Mouse (Mus musculus): ENCODE data around the gene Tenm4. TPM values are rescaled to one million over a fixed set of nuclear protein-coding genes. Genes with fewer than 3 reads are reported as not detected.
"Not testable (repeated sequence)": the region's sequence is repeated elsewhere in the genome, so short reads cannot be mapped to it uniquely, and the experiment has no call there.

Gene Tenm4
- polyA plus RNA-seq, 1 experiment, result 31.4 TPM

DNA sequence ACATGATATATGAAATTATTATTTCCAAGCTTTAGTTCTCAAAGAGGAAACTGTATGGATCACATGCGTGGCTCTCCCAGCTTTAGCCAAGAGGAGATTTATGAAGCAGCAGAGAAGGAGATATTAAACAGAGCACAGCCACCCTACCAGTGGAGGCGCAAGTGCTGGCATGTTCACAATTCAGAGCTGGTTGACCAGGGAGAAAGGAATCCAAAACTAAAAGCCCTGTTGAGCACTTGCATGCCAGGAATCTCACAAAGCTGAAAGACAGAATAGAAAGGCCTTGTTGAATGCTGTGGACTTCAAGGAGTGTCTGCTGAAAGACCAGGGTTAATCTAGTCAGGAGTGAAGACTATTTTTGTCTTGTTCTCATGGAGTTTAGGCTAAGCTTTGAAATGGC, 446.3 kb downstream of the Tenm4 start:
- no peak for DNase-seq (ENCODE audit: extremely low spot score in 1 of 2, low spot score in 1 of 2)

DNA sequence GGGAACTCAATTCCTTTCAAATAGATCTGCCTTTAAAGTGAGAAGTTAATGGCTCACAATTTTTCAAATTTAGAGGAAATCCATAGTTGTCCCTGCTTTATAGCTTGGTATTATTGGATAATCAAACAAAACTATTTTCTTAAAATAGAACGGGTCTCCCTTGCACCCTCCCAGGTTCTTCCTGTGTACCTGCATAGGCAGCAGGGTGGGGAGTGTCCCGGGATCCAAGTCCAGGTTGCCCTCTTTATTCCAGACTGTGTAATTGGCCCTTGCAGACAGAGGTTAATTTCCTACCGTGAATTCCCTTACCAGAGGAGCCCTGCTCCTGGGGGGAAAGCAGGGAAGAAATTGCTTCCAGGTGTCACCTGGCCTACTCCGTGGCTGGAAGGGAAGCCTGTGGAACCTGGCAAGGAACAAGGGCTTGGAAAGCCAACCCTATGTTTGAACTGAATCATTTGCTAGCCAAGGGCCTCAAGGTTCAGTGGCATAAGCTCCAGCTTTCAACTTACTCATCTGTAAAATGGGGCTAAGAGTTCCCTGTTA, 449.0 kb downstream of the Tenm4 start:
- DNase-seq (ENCODE audit: extremely low spot score in 1 of 2, low spot score in 1 of 2), result no peak

DNA sequence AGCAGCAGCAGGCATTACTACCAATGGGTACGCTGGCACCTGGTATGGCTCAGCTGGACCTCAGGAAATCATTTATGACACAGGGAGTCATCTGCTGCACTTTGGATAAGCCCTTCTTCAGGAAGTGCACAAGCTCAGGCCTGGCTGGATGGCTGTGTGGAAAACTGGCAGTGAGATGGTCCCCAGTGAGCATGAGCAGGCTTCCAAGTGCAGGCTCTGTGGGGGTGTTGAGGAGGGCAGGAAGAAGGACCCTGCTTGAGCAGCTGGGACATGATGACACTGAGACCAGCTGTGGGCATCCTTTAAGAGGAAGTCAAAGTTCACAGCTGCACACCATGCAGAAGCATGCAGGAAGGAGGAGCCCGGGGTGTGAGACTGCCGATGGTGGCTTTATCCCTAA, 455.3 kb downstream of the Tenm4 start:
- DNase-seq (ENCODE audit: extremely low spot score in 1 of 2, low spot score in 1 of 2), result no peak

DNA sequence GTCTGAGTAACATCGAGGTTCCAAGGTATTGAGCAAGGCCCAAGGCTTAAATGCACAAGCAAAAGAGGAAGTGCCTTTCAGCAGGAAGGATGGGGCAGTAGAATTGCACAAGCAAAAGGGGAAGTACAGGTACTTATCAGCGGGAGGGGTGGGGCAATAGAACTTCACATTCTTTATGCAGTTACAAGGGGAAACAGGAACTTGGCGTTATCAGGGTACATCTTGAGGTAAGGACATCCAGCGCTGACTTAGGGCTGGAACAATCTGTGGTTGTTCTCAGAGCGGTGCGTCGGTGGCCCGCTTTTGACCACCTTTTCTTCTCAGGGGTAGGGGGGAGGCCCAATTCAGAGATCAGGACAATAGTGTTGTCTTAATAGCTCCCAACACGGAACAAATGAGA, 459.5 kb downstream of the Tenm4 start:
- DNase-seq (ENCODE audit: extremely low spot score in 1 of 2, low spot score in 1 of 2), result not testable (repeated sequence)

DNA sequence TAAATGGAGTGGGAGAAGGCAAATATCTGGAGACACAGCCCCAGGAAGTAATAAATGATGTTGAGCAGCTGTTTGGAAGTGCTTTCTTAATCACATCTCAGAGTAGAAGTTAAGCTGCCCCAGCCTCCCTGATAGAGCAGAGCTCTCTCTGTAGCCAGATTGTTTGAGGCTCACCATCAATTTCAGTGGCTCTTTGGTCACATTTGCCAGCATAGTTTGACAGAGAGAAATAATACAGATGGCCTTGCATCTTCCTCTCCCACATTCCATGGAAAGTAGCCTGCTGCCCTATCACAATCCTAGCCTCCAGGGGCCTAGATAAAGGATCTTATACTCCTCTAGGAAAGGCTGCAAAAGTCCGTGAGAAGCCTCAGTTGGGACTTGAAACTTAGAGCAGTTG, 462.0 kb downstream of the Tenm4 start:
- DNase-seq (ENCODE audit: extremely low spot score in 1 of 2, low spot score in 1 of 2), result no peak

DNA sequence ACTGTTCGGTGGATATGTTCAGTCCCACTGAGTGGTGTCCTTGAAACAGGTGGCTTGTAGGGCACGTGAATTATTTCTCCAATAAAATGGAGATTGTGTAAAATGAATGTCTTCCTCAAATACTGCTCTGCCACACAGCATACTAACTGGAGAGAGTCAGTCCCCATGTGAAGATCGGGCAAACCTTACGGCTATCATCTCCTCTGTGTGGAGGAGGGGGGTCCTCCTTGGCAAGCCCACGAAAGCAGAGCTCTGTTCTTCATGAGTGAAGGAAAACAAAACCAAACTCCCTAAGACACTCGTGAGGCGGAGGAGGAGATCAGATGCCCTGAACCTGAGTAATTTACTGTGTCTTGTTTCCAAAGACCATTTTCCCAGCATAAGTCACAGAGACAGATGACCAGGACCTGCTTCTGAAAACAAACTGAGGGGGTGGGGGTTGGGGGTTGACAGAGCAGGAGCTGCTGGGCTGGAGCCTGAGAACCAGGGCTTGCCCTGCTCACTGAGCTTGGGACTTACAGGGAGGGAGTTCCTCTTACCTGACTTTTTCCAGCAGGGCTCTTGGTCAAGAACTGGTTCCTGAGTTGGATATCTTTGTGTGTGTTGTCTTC, 464.9 kb downstream of the Tenm4 start:
- no peak for DNase-seq (ENCODE audit: extremely low spot score in 1 of 2, low spot score in 1 of 2)

DNA sequence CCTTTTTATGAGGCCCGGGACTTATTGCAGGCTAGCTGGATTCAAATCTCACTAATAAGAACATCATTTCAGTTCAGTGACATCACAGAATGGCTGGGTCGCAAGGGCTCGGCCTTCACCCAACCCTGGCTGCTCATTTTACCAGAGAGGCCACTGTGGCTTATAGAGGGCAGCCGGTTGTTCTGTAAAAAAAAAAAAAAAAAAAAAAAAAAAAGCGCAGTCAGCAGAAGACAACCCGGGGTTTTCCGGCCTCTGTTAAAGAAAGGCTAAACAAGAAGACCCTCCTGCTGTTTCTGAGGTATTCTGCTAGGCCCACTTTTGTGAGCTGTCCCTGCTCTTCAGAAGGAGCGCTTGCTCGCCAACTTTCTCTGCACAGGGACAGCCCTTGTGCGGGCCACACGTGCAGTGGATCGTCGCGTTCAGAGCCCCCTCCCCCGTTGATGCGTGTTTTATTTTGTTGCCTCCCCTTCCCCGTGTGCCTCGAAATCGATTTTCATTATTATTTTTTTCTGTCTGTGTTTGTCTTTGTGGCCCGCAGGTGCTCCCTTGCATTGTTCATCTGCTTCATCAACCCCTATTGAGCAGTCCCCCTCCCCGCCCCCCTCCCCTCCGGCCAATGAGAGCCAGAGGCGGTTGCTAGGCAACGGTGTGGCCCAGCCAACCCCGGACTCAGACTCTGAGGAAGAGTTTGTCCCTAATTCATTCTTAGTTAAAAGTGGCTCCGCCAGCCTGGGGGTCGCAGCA, 472.6 kb downstream of the Tenm4 start:
- DNase-seq (ENCODE audit: extremely low spot score in 1 of 2, low spot score in 1 of 2), result no peak

- no peak for DNase-seq (ENCODE audit: extremely low spot score in 1 of 2, low spot score in 1 of 2)
These were observed 473.1 kb downstream of the Tenm4 start for GRCm38 (mm10) chr7:96644205-96644531.

DNA sequence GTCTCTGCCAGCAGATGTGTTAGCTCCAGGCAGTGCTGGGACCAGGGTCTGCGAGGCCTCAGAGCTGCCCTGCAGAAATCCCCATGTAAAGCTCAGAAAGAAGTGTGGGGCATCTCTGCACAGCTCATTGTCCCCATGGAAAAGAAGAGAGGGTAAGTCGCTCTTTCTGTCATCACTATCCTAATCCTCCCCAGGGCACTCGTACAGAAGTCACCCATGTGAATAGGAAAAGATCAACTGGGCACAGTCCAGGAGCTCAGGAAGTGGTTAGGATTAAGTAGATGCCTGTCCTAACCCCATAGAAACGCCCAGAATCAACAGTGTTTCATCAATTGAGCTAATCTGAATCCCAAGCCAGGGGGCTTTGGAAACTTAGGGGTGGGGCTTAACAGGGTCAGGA, 476.6 kb downstream of the Tenm4 start:
- DNase-seq (ENCODE audit: extremely low spot score in 1 of 2, low spot score in 1 of 2), result no peak

GRCm38 (mm10) chr7:96648606-96649005, 477.6 kb downstream of the Tenm4 start:
- DNase-seq (ENCODE audit: extremely low spot score in 1 of 2, low spot score in 1 of 2), result no peak

GRCm38 (mm10) chr7:96649171-96649570, 478.1 kb downstream of the Tenm4 start:
- DNase-seq (ENCODE audit: extremely low spot score in 1 of 2, low spot score in 1 of 2), result no peak

GRCm38 (mm10) chr7:96650435-96650834, 479.4 kb downstream of the Tenm4 start:
- DNase-seq (ENCODE audit: extremely low spot score in 1 of 2, low spot score in 1 of 2), result no peak

DNA sequence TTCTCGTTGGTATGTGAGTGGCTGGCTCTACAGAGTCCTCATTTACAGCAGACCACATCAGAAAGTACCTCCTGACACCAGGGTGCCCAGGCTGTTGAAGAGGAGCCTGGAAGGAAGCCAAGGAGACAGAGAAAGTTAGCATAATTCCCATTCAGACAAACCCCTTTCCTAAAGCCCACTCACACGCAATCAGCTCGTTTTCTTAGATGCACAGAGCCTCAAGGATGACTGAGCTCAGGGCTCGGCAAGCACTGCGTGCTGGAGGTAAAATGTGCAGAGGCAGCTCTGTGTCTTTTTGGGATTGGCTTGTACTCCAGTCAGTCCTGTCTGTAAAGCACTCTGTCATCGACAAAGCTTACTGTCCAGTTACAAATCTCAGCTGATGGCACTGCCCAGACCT, 480.0 kb downstream of the Tenm4 start:
- peak in 1 of 2 experiments; percentile 39 for DNase-seq (ENCODE audit: extremely low spot score in 1 of 2, low spot score in 1 of 2)

GRCm38 (mm10) chr7:96651626-96652341, 480.7 kb downstream of the Tenm4 start:
- peak; percentile 39 to 41 for DNase-seq (ENCODE audit: extremely low spot score in 1 of 2, low spot score in 1 of 2)

GRCm38 (mm10) chr7:96652844-96653243, 481.8 kb downstream of the Tenm4 start:
- DNase-seq (ENCODE audit: extremely low spot score in 1 of 2, low spot score in 1 of 2), result no peak

- DNase-seq (ENCODE audit: extremely low spot score in 1 of 2, low spot score in 1 of 2), result no peak
These were observed 483.2 kb downstream of the Tenm4 start for GRCm38 (mm10) chr7:96654206-96654605.

DNA sequence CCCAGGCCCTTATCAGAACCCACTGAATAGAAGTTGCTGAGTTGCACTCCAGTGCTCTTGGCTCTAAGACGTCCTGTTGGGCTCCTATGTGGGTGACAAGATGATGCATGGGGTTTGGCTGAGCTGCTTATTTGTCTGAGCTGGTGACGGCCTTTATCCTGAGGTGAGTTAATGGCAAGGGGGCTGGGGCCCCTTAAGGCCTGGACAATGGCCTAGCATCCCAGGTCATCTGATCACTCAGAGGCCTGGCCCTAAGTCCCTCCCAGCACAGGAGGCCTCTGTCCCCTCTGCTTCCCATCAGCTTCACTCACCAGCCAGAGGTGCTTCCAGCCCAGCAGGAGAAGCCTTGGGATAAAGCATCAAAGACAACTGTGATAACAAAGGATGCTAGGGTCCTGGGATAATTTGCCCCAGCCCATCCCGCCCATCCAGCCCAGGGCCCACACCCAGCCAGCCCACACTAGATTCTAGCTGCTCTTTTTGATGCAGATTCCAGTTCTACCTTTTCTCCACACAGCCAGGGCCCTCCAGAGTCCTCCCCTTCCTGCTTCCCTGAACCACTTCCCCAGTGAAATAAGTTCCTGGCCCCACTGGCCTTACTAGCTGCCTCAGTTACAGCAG, 484.2 kb downstream of the Tenm4 start:
- no peak for DNase-seq (ENCODE audit: extremely low spot score in 1 of 2, low spot score in 1 of 2)

- DNase-seq (ENCODE audit: extremely low spot score in 1 of 2, low spot score in 1 of 2), result no peak
These were observed 486.2 kb downstream of the Tenm4 start for GRCm38 (mm10) chr7:96657101-96657830.

DNA sequence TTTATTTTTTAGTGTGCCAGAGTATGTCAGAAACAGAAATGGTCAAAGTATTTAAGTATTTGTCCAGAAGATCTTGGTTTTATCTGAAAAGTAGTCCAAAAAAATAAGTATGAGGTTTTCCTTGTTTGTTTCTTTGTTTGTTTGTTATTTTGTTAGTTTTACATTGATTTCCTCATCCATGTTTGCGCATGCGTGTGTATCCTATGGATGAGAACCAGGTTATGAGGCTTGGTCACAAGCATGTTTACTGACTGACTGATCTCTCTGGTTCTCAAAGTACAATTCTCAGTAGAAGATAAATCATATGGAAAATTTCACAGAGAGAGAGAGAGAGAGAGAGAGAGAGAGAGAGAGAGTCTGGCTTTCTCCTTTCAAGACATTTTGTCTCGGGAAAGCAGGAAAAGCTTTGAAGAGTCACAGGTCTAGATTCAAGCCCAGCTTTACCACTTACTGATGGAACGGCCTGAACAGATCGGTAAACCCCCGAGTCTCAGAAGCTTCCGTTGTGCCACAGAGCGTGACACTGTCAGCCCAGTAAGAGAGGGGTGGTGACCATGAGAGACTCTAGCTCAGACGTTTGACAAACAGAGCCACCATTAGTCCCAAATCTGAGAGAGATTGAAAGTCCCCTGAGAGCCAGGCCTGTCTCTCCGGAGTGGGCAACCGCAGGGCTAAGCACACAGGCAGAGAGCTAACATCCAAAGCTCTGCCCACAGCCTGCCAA, 487.0 kb downstream of the Tenm4 start:
- no peak for DNase-seq (ENCODE audit: extremely low spot score in 1 of 2, low spot score in 1 of 2)

DNA sequence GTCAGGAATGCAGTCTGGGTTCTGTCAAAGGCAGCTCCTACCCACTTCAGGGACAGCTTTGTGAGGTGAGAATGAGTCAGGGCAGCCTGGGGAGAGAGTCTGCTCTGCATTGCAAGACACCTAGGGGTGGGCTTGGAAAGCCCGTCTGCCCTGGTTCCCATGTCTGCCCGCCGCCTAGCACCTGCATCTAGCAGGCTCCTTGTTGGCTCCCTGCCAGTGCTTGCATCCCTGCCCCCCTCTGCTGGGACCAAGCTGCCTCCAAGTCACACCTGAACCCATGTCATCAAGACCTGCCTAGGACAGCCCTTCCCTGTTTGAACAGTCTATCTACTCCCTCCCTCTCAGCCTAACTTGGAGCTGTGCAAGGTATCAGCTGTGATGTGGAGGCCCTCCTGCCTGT, 489.9 kb downstream of the Tenm4 start:
- DNase-seq (ENCODE audit: extremely low spot score in 1 of 2, low spot score in 1 of 2), result no peak
